Mouse (Mus musculus) ES-E14 (cell line): ENCODE data around the gene Nupl2.

Experiments
- HCFC1 ChIP-seq: IDR thresholded peaks from 2 replicates; pipeline ENCODE4 v1.6.1; 2012; ENCODE audit warnings: low read length, inconsistent platforms, borderline replicate concordance; ENCODE audit not compliant: insufficient read depth
- MAFK ChIP-seq: IDR thresholded peaks from 2 replicates; pipeline ENCODE4 v1.6.1; 2014; ENCODE audit warnings: mild to moderate bottlenecking, low read depth, low read length, inconsistent platforms; ENCODE audit not compliant: insufficient read depth
- ZNF384 ChIP-seq: IDR thresholded peaks from 2 replicates; pipeline ENCODE4 v1.6.1; 2012; ENCODE audit warnings: low read depth, low read length, inconsistent platforms

DNA sequence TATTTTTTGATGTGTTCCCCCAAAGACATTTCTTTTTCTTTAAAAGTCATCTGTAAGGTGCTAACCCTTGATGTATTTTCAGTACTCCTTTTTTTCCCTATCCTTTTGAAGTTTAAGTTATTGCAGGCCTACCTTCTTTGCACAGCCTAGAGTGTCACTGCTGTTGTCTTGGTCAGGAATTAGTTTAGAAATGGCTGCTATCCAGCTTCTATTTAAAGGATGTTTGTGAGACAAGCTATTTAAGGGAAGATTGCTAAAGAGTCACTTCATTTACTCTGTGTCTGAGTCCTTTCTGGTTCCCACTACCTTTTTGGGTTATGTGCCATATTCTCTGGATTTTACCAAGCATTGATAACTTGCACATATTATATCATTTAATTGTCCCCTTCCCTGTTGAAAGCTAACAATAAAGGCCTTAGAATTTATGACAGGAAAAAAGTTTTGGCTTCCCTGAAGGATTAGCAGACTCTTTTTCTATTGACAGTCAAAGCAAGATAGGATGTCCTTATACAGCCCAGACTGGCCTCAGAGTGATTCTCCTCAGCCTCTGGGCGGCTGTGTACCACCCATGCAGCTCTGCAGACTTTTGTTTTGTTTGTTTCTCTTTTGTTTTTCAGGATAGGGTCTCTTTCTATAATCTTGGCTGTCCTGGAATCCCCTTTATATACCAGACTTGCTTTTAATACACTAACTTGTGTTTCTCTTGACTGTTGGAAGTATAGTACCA lies 38.7 kb upstream of the Nupl2 start:
- TF ChIP-seq ZNF384 = no peak
- no peak for TF ChIP-seq MAFK
- no peak for TF ChIP-seq HCFC1
